Mouse (Mus musculus) MEL-GATA-1-ER (cell line): Measurements from ENCODE around the gene Eva1b.
"Not testable (repeated sequence)": the region's sequence is repeated elsewhere in the genome, so short reads cannot be mapped to it uniquely, and the experiment has no call there.

ENCODE experiments used
- DNase-seq: peaks from one replicate; pipeline ENCODE4 v3.0.0-alpha.2; 2012; ENCODE audit warnings: low read depth; ENCODE audit errors: extremely low read depth

The Eva1b gene

DNA sequence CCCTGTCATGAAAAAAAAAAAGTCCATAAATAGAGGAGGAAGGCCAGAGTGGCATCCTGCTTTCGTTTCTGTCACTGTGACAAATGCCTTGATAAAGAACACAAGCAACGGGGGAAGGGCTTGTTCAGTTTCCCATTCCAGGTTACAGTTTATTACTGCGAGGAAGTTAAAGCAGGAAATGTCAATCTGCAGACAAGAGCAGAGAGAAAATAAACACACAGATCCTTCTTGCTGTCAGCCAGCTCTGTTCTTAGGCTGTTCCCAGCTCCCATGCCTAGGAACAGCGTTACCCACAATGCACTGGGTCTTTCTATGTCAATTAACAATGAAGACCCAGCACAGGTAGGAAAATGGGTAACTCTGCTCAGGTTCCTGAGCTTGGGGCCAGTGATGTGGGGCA lies 7.6 kb downstream of the Eva1b start:
- no peak for DNase-seq

- DNase-seq = no peak
These were observed 8.3 kb downstream of the Eva1b start for GRCm38 (mm10) chr4:126155869-126156268.

GRCm38 (mm10) chr4:126156617-126157016 lies 9.1 kb downstream of the Eva1b start:
- DNase-seq = no peak

GRCm38 (mm10) chr4:126157562-126157961 lies 10.0 kb downstream of the Eva1b start:
- DNase-seq = no peak

DNA sequence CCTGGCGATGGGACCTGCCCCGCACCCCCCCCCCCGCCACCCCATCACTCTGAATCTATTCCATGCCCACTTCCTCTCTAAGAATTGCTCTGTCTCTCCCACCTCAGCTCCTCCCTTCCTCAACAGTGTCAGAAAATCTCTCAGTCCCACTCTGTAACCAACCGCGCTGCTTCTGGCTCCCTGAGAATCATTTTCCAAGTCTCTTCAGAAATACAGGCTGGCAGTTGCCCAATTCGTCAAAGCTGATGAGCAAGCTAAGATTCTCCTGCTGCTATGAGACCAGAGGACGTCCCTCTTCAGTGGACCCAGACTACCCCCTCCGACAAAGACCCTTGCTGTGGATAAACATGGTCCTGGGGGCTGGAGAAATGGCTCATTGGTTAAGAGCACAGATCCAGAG lies 11.9 kb downstream of the Eva1b start:
- DNase-seq = no peak

- DNase-seq = no peak
These were observed 13.4 kb downstream of the Eva1b start for GRCm38 (mm10) chr4:126160981-126161380.

GRCm38 (mm10) chr4:126161456-126161855 lies 13.9 kb downstream of the Eva1b start:
- no peak for DNase-seq

- DNase-seq = no peak
These were observed 14.4 kb downstream of the Eva1b start for GRCm38 (mm10) chr4:126161986-126162385.

- DNase-seq = peak; percentile 67
These were observed 15.1 kb downstream of the Eva1b start for GRCm38 (mm10) chr4:126162544-126163066.

DNA sequence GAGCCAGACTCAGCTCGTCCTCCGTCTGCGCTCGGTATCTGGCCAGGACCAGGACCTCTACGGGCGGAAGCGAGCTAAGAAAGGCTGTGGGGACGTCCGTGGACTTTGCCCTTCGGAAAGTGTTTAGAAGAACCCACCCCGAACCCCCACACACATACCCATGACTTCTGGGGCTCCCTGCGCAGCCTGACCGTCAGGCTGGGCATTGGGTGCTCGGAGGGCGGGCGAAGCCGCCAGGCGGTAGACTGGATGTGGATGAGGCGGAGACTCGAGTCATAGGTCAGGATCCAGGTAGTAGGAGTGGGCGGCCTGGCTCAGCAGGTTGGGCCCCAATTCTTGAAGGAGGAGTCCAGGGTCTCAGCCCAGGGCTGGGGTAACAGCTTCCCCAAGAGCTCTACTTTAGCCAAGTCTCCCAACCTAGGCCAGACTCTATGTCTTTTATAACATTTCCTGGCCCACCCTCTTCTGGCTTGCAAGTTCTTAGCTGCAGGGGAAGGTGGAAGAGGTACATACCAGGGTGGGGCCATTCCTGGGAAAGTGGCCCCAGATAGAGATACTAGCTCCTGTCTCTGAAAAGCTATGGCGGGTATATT lies 15.6 kb downstream of the Eva1b start, which contains the start of gene Sh3d21:
TSS of gene Sh3d21 (minus strand) at position 425 of the 593 bp plus-strand sequence.
- no peak for DNase-seq

DNA sequence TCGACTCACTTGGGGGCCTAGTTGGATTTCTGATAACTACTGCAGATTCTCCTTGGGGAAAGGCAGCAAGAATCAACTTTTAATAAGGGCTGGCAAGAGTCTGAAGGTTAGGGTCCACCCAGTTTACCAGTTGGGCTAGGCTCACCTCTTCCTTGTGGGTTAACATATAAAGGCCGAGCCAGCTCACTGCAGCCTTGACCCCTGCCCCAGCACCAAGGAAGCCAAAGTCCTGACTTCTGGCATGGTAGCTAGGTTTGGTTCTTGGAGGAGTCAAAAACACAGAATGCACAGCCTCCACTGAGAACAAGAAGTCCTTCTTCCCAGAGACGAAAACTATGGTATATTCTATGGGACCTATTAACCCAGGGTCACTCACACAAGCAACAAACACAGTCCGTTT lies 16.1 kb downstream of the Eva1b start:
- no peak for DNase-seq

DNA sequence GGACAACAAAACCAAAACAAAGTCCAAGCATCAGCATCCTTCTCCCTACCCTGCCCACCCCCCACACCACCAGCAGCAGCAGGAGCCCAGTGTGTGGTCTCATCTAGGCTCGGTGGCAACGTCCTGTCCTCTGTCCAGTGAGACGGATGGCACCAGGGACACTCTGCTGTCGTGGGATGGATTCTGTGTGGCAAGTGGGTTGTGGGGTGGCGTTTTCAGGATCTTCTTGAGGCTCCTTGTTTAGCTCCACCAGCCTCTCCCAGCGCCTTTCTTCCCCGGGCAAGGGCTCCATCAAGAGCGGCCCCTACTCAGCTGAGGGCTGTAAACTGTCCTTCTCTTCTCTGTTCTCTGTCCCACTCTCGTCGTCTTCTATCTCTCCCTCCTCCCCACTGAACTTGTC lies 17.5 kb downstream of the Eva1b start:
- DNase-seq = not testable (repeated sequence)

DNA sequence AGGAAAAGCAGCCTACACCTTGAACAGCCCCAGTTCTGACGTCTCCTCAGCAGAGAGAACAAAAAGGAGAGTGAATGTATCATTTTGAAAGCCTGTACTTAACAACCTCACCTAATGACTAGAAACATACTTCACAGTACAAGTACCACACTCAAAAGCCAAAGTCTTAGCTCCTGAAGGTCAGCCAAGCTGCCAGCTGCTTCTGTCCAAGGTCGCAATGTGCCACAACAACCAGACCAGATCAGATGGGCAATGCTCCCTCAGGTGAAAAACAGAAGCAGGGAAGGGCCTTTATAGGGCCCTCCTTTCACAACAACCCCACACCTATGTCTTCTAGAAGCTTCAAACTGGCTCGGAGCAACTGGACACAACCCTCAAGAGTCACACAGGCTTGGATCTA lies 18.5 kb downstream of the Eva1b start:
- DNase-seq = no peak

- DNase-seq = no peak
These were observed 21.3 kb downstream of the Eva1b start for GRCm38 (mm10) chr4:126168851-126169250.

DNA sequence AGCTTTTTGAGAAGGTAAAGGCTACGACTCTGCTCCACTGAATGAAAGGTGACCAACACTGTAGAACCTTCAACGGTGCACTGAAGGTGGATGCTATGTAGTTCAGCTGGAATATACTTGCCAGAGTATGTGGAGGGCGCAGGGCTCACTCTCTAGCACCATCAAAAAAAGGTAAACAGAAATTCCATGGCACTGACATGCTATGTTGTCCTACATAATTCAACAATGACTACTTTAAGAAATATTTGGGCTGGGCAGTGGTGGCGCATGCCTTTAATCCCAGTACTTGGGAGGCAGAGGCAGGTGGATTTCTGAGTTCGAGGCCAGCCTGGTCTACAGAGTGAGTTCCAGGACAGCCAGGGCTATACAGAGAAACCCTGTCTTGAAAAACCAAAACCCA lies 23.2 kb downstream of the Eva1b start:
- not testable (repeated sequence) for DNase-seq

DNA sequence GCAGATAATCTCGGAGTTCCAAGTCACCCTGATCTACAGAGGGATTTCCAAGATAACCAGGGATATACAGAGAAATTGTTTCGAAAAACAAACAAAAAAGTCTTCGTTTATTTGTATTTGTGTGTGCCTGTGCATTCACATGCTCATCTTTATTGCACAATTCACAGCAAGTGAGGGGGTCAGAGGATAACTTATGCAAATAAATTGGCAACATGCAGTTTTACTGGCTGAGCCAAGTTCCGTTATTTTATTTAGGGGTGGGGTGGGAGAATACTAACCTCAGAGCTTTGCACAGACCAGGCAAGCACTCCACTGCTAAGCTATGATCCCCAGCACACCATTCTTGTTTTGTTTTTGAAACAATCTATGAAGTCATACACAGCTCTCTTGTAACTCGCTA lies 26.3 kb downstream of the Eva1b start:
- no peak for DNase-seq

DNA sequence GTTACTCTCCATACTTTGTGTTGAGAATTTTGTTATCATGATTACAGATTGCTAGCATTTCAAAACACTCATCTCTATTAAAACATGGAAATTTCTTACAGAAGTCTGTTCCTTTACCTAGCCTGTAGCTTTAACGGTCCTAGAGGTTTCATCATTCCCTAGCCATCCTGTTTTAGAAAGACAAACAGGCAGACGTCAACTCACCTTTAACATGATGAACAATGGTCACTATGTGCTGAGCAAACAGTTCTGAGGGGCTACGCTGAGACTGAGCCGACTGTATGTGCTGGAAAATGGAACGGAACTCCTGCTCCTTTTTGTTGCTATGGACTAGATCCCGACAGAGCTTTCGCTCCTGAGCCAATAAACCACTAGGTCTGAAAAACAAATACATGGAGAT lies 28.4 kb downstream of the Eva1b start:
- DNase-seq = not testable (repeated sequence)

GRCm38 (mm10) chr4:126181170-126181957 lies 33.8 kb downstream of the Eva1b start:
- no peak for DNase-seq

GRCm38 (mm10) chr4:126183034-126183433 lies 35.5 kb downstream of the Eva1b start:
- DNase-seq = no peak

- DNase-seq = no peak
These were observed 39.6 kb downstream of the Eva1b start for GRCm38 (mm10) chr4:126187096-126187495.

DNA sequence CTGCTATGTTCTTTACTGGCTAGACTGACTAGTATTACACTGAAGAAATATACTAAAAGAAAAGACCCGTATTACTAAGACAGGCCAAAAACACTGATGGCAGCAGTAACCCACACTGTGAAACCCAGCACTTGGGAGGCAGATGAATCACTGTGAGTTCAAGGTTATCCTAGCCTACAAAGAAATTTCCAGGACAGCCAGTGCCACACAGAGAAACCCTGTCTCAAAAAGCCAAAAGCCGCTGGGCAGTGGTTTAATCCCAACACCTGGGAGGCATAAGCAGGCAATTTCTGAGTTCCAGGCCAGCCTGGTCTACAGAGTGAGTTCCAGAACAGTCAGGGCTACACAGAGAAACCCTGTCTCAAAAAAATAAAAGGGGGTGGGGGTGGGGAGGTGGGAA lies 43.1 kb downstream of the Eva1b start:
- DNase-seq = no peak

- no peak for DNase-seq
These were observed 46.7 kb downstream of the Eva1b start for GRCm38 (mm10) chr4:126194216-126194615.

DNA sequence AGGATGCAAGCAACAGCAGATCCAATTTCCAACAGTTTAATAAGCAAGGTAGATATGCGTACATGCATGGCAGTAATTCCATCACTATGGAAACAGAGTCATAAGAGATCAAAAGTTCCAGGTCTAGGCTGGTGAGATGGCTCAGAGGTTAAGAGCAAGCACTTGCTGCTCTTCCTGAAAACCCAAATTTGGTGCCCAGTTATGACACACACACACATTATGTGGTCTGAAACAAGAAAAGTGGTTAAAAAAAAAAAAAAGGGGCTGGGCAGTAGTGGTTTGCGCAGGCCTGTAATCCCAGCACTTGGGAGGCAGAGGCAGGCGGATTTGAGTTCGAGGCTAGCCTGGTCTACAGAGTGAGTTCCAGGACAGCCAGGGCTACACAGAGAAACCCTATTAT lies 47.4 kb downstream of the Eva1b start:
- no peak for DNase-seq
